ENCODE assay signal across 27 mouse cellular contexts in the genomic region with DNA sequence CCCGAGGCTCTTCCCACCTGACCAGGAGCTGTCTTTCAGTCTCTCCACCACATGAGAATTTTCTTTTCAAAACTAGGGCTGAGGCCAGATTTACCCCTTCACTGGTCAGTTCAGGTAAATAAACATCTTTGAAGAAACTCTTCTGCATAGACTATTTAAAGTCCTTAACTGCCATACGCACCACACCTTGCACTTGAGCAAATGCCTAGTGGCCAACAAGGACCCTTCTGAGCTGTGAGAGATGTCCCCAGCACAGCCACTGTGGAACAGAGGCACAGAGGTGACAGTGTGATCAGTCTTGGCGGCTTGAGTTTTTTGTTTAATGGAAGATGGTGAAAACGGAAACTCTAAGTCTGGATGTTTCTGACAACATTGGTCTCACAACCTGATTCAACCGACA. TPM values are rescaled to one million over a fixed set of nuclear protein-coding genes. Genes with fewer than 3 reads are reported as not detected.
A peak's percentile ranks its signal among the peaks of the same experiment; 100 is the strongest.
DNase-seq lines count a peak whose midpoint lies in the region; ATAC-seq lines count a peak whose summit lies in the region.
"Had no signal": no experiment of that assay in that cellular context is flagged by ENCODE, and none has a peak within 500 bp of the region (broad histone marks: within the 10 kb centered on the region; RNA-seq: fewer than 3 reads in every experiment).

No protein-coding gene starts in this region.

- H3K4me3 ChIP-seq in limb, embryonic 13.5 days, result no peak overlapping the region
- no peak overlapping the region for H3K4me3 ChIP-seq in limb, embryonic 10.5 days
- H3K4me3 ChIP-seq in embryonic facial prominence, embryonic 14.5 days (ENCODE audit: low read depth, low read length), result no peak overlapping the region
- H3K4me3 ChIP-seq in hindbrain, embryonic 13.5 days, result peak overlapping the region; percentile 11
- H3K4me3 ChIP-seq: embryonic facial prominence, embryonic 12.5 days; midbrain, embryonic 12.5 days had no signal

- peaks cover 62% of the 10 kb centered on the region for H3K36me3 ChIP-seq in limb, embryonic 13.5 days
- H3K36me3 ChIP-seq in limb, embryonic 10.5 days, result peaks cover 65% of the 10 kb centered on the region
- H3K36me3 ChIP-seq in embryonic facial prominence, embryonic 14.5 days (ENCODE audit: control insufficient read depth, insufficient read depth, low read length), result peaks cover 33% of the 10 kb centered on the region; the same call in 1 of the 2 replicates
- peaks cover 34% of the 10 kb centered on the region for H3K36me3 ChIP-seq in hindbrain, embryonic 13.5 days

- no peak for ATAC-seq in limb, embryonic 13.5 days (ENCODE audit: low FRiP score, low read depth)
- ATAC-seq in embryonic facial prominence, embryonic 14.5 days (ENCODE audit: low read depth), result no peak
- no peak for ATAC-seq in hindbrain, embryonic 13.5 days (ENCODE audit: low FRiP score)
- ATAC-seq: intestine, postnatal 0 days; Patski had no signal

- DNase-seq in limb, embryonic 10.5 days (ENCODE audit: low spot score), result no peak
- no peak for DNase-seq in embryonic facial prominence, embryonic 14.5 days (ENCODE audit: low spot score)
- peak; percentile 74 for DNase-seq in lung, postnatal 36 days
- DNase-seq in right cerebral cortex, postnatal 4 days, result no peak
- DNase-seq in left cerebral cortex, postnatal 4 days, result no peak
- DNase-seq: adrenal gland, postnatal 36 days; cerebellum, adult 8-10 months; gastrocnemius, postnatal 10 days; heart, adult 18-20 months; heart, postnatal 4 days; layer of hippocampus, postnatal 36 days; thymus, adult 18-20 months had no signal

- H3K9me3 ChIP-seq in limb, embryonic 13.5 days, result no peaks in the 10 kb centered on the region
- H3K9me3 ChIP-seq in limb, embryonic 10.5 days (replicated peaks), result no peaks in the 10 kb centered on the region
- H3K9me3 ChIP-seq in embryonic facial prominence, embryonic 14.5 days (ENCODE audit: control insufficient read depth, low read length), result no peaks in the 10 kb centered on the region
- H3K9me3 ChIP-seq in hindbrain, embryonic 13.5 days, result no peaks in the 10 kb centered on the region
- H3K9me3 ChIP-seq: embryonic facial prominence, embryonic 12.5 days; midbrain, embryonic 12.5 days had no signal

- peaks cover 66% of the 10 kb centered on the region for H3K4me1 ChIP-seq in limb, embryonic 13.5 days
- peaks cover 51% of the 10 kb centered on the region for H3K4me1 ChIP-seq in limb, embryonic 10.5 days
- peaks cover 16% of the 10 kb centered on the region for H3K4me1 ChIP-seq in embryonic facial prominence, embryonic 14.5 days (ENCODE audit: control insufficient read depth, insufficient read depth, low read length)
- peaks cover 66% of the 10 kb centered on the region for H3K4me1 ChIP-seq in hindbrain, embryonic 13.5 days (replicated peaks)

- no peaks in the 10 kb centered on the region for H3K27me3 ChIP-seq in limb, embryonic 13.5 days
- H3K27me3 ChIP-seq in limb, embryonic 10.5 days (ENCODE audit: low read depth, poor library complexity, severe bottlenecking), result no peaks in the 10 kb centered on the region
- H3K27me3 ChIP-seq in embryonic facial prominence, embryonic 14.5 days (replicated peaks; ENCODE audit: control insufficient read depth, insufficient read depth, low read length), result no peaks in the 10 kb centered on the region
- no peaks in the 10 kb centered on the region for H3K27me3 ChIP-seq in hindbrain, embryonic 13.5 days
- H3K27me3 ChIP-seq: embryonic facial prominence, embryonic 12.5 days; midbrain, embryonic 12.5 days; Patski had no signal

- no peak overlapping the region for H3K27ac ChIP-seq in limb, embryonic 13.5 days
- no peak overlapping the region for H3K27ac ChIP-seq in limb, embryonic 10.5 days
- no peak overlapping the region for H3K27ac ChIP-seq in embryonic facial prominence, embryonic 14.5 days (replicated peaks; ENCODE audit: low read depth, low read length)
- H3K27ac ChIP-seq in hindbrain, embryonic 13.5 days, result peak overlapping the region; percentile 20; the same call in 1 of the 2 replicates
- H3K27ac ChIP-seq: embryonic facial prominence, embryonic 12.5 days; kidney, postnatal 0 days; macrophage; midbrain, embryonic 12.5 days had no signal

- 87% methylated on average over 5 of the region's 5 CpGs for WGBS in limb, embryonic 13.5 days
- 89% methylated on average over 5 of the region's 5 CpGs for WGBS in limb, embryonic 10.5 days
- 80% methylated on average over 5 of the region's 5 CpGs for WGBS in embryonic facial prominence, embryonic 14.5 days
- WGBS in hindbrain, embryonic 13.5 days, result 81% methylated on average over 5 of the region's 5 CpGs

- intact Hi-C loops in left cerebral cortex, postnatal 4 days (cut with DNase I), result no loop called here

- H3K9ac ChIP-seq in limb, embryonic 13.5 days, result peak overlapping the region; percentile 31; the same call in 1 of the 2 replicates
- no peak overlapping the region for H3K9ac ChIP-seq in embryonic facial prominence, embryonic 14.5 days (ENCODE audit: low read depth, low read length)
- H3K9ac ChIP-seq in hindbrain, embryonic 13.5 days, result peak overlapping the region; percentile 46; the same call in 1 of the 2 replicates
- H3K9ac ChIP-seq: embryonic facial prominence, embryonic 12.5 days; midbrain, embryonic 12.5 days had no signal

- H3K4me2 ChIP-seq in limb, embryonic 13.5 days (replicated peaks), result no peak overlapping the region
- H3K4me2 ChIP-seq in embryonic facial prominence, embryonic 14.5 days (ENCODE audit: low read depth, low read length), result peak overlapping the region; percentile 2; the same call in 1 of the 2 replicates
- peak overlapping the region; percentile 81 for H3K4me2 ChIP-seq in hindbrain, embryonic 13.5 days
- H3K4me2 ChIP-seq: embryonic facial prominence, embryonic 12.5 days; liver, embryonic 11.5 days had no signal

RNA-seq across cellular contexts. Expression of a gene that starts 2.4 kb away (rescaled TPM):
- polyA plus RNA-seq in limb, embryonic 13.5 days (2015; fragmentation: Nextera tagmentation; extraction: Ambion mirVana), result 247 and 248 TPM in 2 replicates
- polyA plus RNA-seq in limb, embryonic 10.5 days (2016; fragmentation: Nextera tagmentation; extraction: Ambion mirVana), result 285 and 294 TPM in 2 replicates
- 150 and 173 TPM in 2 replicates for polyA plus RNA-seq in embryonic facial prominence, embryonic 14.5 days (2014; fragmentation: Nextera tagmentation; extraction: Ambion mirVana)
- 302 and 313 TPM in 2 replicates for polyA plus RNA-seq in hindbrain, embryonic 13.5 days (2015; fragmentation: Nextera tagmentation; extraction: Ambion mirVana)
- 100 to 1,000 TPM; 138 to 139 TPM for total RNA-seq in left cerebral cortex, postnatal 4 days (2021)

RNA-seq across cellular contexts. Expression of a gene that starts 13.9 kb away (rescaled TPM):
- polyA plus RNA-seq in limb, embryonic 13.5 days (2015; fragmentation: Nextera tagmentation; extraction: Ambion mirVana), result 9.8 and 11.5 TPM in 2 replicates
- 4.9 and 5.8 TPM in 2 replicates for polyA plus RNA-seq in limb, embryonic 10.5 days (2016; fragmentation: Nextera tagmentation; extraction: Ambion mirVana)
- 28.3 and 53.3 TPM in 2 replicates for polyA plus RNA-seq in embryonic facial prominence, embryonic 14.5 days (2014; fragmentation: Nextera tagmentation; extraction: Ambion mirVana)
- 37.0 and 37.8 TPM in 2 replicates for polyA plus RNA-seq in hindbrain, embryonic 13.5 days (2015; fragmentation: Nextera tagmentation; extraction: Ambion mirVana)
- 10 to 100 TPM; 39.2 to 59.6 TPM for total RNA-seq in left cerebral cortex, postnatal 4 days (2021)

RNA-seq across cellular contexts. Expression of a gene that starts 17.3 kb away (rescaled TPM):
- 194 and 198 TPM in 2 replicates for polyA plus RNA-seq in limb, embryonic 13.5 days (2015; fragmentation: Nextera tagmentation; extraction: Ambion mirVana)
- polyA plus RNA-seq in limb, embryonic 10.5 days (2016; fragmentation: Nextera tagmentation; extraction: Ambion mirVana), result 39.6 and 68.1 TPM in 2 replicates
- 53.6 and 72.3 TPM in 2 replicates for polyA plus RNA-seq in embryonic facial prominence, embryonic 14.5 days (2014; fragmentation: Nextera tagmentation; extraction: Ambion mirVana)
- 26.8 and 34.9 TPM in 2 replicates for polyA plus RNA-seq in hindbrain, embryonic 13.5 days (2015; fragmentation: Nextera tagmentation; extraction: Ambion mirVana)
- total RNA-seq in left cerebral cortex, postnatal 4 days (2021), result 10 to 100 TPM in 1 of 2 experiments, 1 to 10 TPM in 1; 9.9 to 10.7 TPM

RNA-seq across cellular contexts. Expression of a gene that starts 21.4 kb away (rescaled TPM):
- polyA plus RNA-seq in limb, embryonic 13.5 days (2015; fragmentation: Nextera tagmentation; extraction: Ambion mirVana), result 0.15 TPM in 1 of 2 replicates, not detected in the other
- 0.20 and 0.49 TPM in 2 replicates for polyA plus RNA-seq in limb, embryonic 10.5 days (2016; fragmentation: Nextera tagmentation; extraction: Ambion mirVana)
- 0.24 TPM in 1 of 2 replicates, not detected in the other for polyA plus RNA-seq in embryonic facial prominence, embryonic 14.5 days (2014; fragmentation: Nextera tagmentation; extraction: Ambion mirVana)
- polyA plus RNA-seq in hindbrain, embryonic 13.5 days (2015; fragmentation: Nextera tagmentation; extraction: Ambion mirVana), result 1.7 and 2.3 TPM in 2 replicates
- 1 to 10 TPM in 1 of 2 experiments, under 1 TPM in 1; 0.48 to 1.1 TPM for total RNA-seq in left cerebral cortex, postnatal 4 days (2021)
- total RNA-seq: common myeloid progenitor, adult 5-6 weeks; heart, adult 18-20 months; heart, postnatal 4 days; left cerebral cortex, postnatal 25 days had no signal
- polyA plus RNA-seq: intestine, postnatal 0 days; macrophage; small intestine, adult 2 months; stomach, embryonic 14.5 days; urinary bladder, adult 2 months had no signal

RNA-seq across cellular contexts. Expression of a gene that starts 23.8 kb away (rescaled TPM):
- 0.33 and 0.66 TPM in 2 replicates for polyA plus RNA-seq in limb, embryonic 13.5 days (2015; fragmentation: Nextera tagmentation; extraction: Ambion mirVana)
- polyA plus RNA-seq in limb, embryonic 10.5 days (2016; fragmentation: Nextera tagmentation; extraction: Ambion mirVana), result 0.34 and 0.65 TPM in 2 replicates
- 1.1 and 1.4 TPM in 2 replicates for polyA plus RNA-seq in embryonic facial prominence, embryonic 14.5 days (2014; fragmentation: Nextera tagmentation; extraction: Ambion mirVana)
- polyA plus RNA-seq in hindbrain, embryonic 13.5 days (2015; fragmentation: Nextera tagmentation; extraction: Ambion mirVana), result 0.57 and 1.2 TPM in 2 replicates
- not detected for total RNA-seq in left cerebral cortex, postnatal 4 days (2021)
- total RNA-seq: adrenal gland, postnatal 36 days; common myeloid progenitor, adult 5-6 weeks; heart, postnatal 4 days; layer of hippocampus, adult 18-20 months; layer of hippocampus, postnatal 36 days; left cerebral cortex, postnatal 25 days had no signal
- polyA plus RNA-seq: intestine, postnatal 0 days; macrophage; Patski; urinary bladder, adult 2 months had no signal
